Mouse (Mus musculus) hematopoietic multipotent progenitor cell, adult 10-12 weeks (in vitro differentiated cells): ENCODE data around the gene Kcnh6. TPM values are rescaled to one million over a fixed set of nuclear protein-coding genes. Genes with fewer than 3 reads are reported as not detected.

Source experiments
- polyA plus RNA-seq: library from polyadenylated mRNA; stranded (reverse); fragments of >175 nt; gene quantifications from 2 replicates; pipeline ENCODE4 v1.2.3, GENCODE M21; 2012; ENCODE audit warnings: low replicate concordance

The Kcnh6 gene
- 0.04 TPM in 1 of 2 replicates, not detected in the other for polyA plus RNA-seq

DNA sequence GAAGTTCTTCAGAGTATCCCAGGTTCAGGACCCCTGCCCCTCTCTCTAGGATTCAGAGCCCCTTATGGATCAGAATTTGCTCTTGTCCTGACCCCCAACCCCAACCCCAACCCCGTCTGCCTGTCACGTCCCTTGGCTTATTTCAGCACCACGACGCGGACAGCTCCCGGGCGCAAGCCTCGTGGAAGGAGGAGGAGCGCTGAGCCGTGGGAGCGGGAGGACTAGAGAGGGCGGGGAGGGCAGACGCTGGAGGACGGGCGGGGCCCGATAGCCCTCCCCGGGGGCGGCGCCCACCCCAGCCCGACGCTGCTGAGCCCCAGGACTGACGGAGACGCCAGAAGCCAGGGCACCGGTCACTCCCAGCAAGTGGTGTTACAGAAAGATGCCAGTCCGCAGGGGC is at the start of gene Kcnh6:
Kcnh6 (plus strand) TSS at position 304 of the 400 bp plus-strand sequence.

DNA sequence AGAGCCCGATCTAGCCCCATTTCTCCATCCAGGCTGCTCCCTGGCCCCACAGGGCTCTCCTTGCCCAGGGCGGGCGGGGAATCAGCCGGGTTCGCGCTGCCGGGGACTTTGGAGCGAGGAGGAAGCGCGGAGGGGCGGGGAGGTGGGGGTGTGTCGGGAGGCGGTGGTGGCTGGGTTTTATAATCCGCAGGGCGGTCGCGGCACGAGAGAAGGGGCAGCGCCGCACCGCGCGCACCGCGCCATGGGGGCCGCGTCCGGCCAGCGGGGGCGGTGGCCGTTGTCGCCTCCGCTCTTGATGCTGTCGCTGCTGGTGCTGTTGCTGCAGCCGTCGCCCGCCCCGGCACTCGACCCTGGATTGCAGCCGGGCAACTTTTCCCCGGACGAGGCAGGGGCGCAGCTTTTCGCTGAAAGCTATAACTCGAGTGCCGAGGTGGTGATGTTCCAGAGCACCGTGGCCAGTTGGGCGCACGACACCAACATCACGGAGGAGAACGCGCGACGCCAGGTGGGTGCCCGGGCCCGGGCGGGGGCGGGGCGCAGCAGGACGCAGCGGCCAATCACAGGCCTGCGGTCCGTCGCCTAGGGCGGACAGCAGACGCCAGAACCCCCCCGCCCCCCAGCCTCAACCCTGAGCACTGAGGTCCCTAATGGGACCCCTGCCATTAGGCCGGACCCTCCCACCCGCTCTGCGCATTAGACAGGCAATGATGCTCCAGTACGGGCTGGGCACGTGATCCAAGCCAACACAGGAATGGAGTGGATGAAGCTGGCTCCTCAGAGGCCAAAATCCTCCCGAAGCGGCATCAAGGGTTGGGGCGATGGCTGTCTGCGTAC is 40.0 kb upstream of the Kcnh6 start, which contains the start of gene Ace:
Ace (plus strand) TSS at position 205 of the 834 bp plus-strand sequence.

GRCm38 (mm10) chr11:105994375-105994774 is 13.5 kb upstream of the Kcnh6 start, which contains the start of gene Ace3:
Ace3 (plus strand) TSS chr11:105994675.

DNA sequence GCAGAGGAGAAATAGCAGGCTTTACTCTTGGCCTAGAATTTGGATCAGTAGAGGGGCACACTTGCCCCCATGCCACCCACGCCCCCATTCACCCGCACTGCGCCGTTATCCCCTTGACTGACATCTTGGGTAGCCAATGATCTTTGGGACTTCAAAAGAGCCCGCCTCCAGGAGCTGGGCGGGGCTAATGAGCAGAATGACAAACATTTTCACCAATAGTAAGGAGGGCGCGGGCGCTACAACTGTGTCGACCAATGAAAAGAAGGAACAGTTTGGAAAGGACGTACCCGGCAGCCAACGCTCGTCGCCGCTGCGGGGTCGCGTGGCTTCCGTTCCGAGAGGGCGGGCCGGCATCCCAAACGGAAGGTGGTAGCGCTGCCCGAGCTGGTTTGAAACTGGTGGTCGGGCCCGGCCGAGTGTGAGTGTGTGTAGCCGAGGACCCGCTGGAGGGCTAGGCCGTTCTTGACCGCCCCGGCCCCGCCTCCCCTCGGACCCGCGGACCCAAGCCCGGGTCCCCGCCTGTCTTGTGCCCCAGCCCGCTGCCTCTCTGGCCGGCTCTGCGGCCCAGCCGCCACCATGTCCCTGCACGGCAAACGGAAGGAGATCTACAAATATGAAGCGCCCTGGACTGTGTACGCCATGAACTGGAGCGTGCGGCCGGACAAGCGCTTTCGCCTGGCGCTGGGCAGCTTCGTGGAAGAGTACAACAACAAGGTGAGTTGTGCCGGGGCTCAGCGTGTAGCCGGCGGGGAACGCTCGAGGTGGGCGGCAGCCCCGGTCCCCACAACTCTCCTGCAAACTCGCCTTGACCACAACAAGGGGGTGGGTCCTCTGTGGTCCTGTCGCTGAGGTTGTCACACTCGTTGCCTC is 28.9 kb downstream of the Kcnh6 start, which contains the start of gene Dcaf7:
Dcaf7 (plus strand) TSS at position 325 of the 870 bp plus-strand sequence.

GRCm38 (mm10) chr11:106065923-106066571 is 58.1 kb downstream of the Kcnh6 start, which contains the start of gene Taco1:
Taco1 (plus strand) TSS chr11:106066061.

Other genes starting within 250 kb of the Kcnh6 start
- 0.04 and 0.17 TPM in 2 replicates for gene Cyb561, start 54.8 kb upstream of the Kcnh6 start, polyA plus RNA-seq
- gene Ace, start 40.2 kb upstream of the Kcnh6 start, polyA plus RNA-seq: 23.8 and 92.3 TPM in 2 replicates
- not detected in 2 replicates for gene Ace3, start 13.4 kb upstream of the Kcnh6 start, polyA plus RNA-seq
- 27.4 and 36.0 TPM in 2 replicates for gene Dcaf7, start 28.7 kb downstream of the Kcnh6 start, polyA plus RNA-seq
- 10.2 and 13.7 TPM in 2 replicates for gene Taco1, start 57.9 kb downstream of the Kcnh6 start, polyA plus RNA-seq
- gene Map3k3, start 76.5 kb downstream of the Kcnh6 start, polyA plus RNA-seq: 16.0 and 30.6 TPM in 2 replicates
- gene Gm10840, start 152.7 kb downstream of the Kcnh6 start, polyA plus RNA-seq: not detected in 2 replicates
- gene Limd2, start 152.7 kb downstream of the Kcnh6 start, polyA plus RNA-seq: 806 and 995 TPM in 2 replicates
- gene Strada, start 194.0 kb downstream of the Kcnh6 start, polyA plus RNA-seq: 75.0 and 75.7 TPM in 2 replicates
- gene Ccdc47, start 208.2 kb downstream of the Kcnh6 start, polyA plus RNA-seq: 3.1 and 4.1 TPM in 2 replicates
- 19.5 and 27.8 TPM in 2 replicates for gene Ddx42, start 208.8 kb downstream of the Kcnh6 start, polyA plus RNA-seq
- gene Ftsj3, start 248.0 kb downstream of the Kcnh6 start, polyA plus RNA-seq: 2.7 and 11.3 TPM in 2 replicates
- 8.6 and 32.2 TPM in 2 replicates for gene Psmc5, start 248.0 kb downstream of the Kcnh6 start, polyA plus RNA-seq